Mouse (Mus musculus): ENCODE data around the gene Duoxa2. TPM values are rescaled to one million over a fixed set of nuclear protein-coding genes. Genes with fewer than 3 reads are reported as not detected.

The Duoxa2 gene
- total RNA-seq (2014; fragmentation: Nextera tagmentation), result not detected in 2 replicates
- not detected in 2 replicates for total RNA-seq (2017)

DNA sequence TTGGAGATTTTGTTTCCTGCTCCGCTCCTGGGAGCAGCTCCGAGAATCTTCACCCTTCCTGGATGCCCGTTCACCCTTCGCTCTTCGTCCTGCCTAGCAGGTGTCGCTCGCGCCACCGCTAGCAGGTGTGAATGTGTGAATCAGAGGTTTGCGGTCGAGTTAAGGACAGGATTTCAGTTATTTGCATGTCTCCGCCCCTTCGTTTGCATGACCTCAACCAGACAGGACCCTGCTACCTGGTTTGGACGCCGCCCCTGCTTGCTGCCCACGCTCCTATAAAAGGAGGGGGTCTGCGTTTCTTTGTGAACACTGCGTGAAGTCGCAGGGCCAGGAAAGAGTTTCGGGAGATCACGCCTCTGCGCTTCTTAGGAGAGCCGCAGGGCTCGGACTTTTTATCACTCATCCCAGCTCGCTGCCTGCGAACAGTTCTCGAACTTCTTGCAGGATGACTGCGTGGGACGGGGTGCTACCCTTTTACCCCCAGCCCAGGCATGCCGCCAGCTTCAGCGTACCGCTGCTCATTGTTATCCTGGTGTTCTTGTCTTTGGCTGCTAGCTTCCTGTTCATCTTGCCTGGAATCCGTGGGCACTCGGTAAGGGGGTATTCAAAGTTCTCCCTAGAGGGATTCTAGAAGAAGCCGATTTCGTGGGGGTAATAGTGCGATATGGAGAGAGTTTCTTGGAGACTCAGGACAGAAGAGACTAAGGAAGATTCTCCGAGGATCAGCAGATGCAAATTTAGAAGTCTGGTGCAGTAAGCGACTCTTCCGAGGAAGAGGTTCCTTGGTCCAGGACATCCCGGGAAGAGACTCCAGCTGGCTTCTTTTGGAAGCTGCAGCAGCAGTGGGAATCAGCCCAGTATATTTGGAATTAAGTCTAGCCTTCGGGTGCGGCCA lies at the start of gene Duoxa2:
Gene Duoxa2 (plus strand): TSS at position 305 of the 895 bp plus-strand sequence.
- no peak for ATAC-seq (replicated peaks; ENCODE audit: poor library complexity, severe bottlenecking)

DNA sequence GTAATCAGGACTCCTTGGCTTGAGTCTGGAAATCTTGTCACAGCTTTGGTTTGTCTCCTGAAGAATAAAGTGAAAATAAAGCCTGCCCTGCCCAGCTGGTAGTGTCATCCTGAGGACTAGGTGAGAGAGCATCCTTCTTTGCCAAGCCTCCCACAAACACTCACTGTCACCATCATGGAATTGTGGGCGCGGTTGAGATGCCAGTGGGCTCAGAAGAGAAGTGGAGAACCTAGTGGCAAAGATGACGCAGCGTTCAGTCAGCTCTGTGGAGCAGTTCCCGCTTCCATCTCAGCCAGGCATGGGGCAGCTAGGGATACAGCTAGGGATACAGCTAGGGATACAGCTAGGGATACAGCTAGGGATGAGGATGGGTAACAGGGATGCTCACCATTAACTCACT lies 42.7 kb upstream of the Duoxa2 start:
- no peak for ATAC-seq (replicated peaks; ENCODE audit: poor library complexity, severe bottlenecking)

DNA sequence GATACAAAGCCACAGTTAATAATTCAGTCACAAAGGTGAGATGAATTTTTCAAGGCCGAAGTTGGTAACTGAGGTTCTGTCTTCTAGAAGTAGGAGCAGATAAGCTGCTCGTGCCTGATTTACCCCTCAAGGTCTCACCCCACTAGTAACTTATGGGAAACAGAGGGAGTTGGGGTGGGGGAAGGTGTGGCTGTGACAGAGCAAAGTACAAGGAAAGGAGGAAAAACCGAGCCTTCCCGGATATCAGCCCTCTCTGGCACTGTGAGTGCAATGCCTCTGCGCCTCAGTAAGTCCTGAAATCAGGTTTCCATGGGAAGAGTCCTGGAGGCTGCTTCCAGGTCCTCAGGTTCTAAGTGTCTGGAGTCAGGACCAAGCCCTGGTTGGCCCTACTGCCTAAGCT lies 38.0 kb upstream of the Duoxa2 start:
- ATAC-seq (replicated peaks; ENCODE audit: poor library complexity, severe bottlenecking), result no peak

DNA sequence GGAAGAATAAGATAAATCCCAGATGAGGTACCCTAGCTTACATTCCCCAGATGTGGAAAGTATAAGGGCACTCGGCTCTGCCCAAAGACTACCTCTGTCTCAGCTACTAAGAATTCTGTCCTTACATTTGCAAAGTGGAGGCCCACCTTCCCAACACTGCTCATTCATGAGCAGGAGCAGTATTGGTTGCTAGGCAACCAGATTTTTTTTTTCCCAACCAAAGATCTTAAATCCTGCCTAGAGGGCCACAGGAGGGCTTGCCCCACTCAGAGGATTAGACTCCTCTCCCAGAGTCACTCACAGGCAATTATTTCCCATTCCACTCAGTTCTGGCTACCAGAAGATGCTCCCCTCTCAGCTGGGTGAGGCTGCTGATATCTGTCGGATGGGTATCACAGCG lies 34.0 kb upstream of the Duoxa2 start:
- no peak for ATAC-seq (replicated peaks; ENCODE audit: poor library complexity, severe bottlenecking)

DNA sequence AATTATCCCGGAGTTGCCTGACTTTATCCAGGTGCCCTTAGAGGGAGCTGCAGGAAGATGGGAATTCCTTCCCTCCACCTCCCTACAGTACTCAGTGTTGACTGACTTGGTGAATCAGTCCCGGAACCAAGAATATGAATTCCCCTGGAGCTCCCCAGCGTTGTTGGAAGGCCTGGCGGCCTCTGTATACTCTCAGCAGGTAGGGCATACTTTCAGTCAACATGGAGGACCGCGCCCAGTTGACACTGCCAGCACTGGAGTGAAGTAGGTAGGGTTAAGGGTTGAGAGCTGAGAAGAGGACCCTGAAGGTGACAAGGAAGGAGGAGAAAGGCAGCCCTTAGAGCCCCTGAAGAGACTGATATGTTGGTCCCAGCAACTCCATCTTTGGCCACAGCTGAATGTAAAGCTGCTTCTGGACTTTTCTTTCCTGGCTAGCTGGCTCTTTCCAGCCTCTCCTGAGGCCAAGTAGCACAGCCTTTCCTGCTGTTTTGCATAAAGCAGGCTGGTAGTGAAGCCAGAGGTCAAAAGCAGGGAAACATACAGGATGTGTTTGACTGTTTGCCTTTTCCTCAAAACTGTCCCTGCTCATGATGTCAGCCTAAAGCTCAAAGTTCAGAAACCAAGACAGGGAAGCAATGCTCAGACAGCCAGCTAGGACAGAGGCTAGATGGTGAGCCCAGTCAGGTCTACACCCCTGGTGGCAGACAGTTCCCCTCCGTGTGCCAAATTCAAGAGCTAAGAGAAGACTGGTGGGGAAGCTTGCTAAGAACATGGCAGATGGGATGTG lies 32.1 kb upstream of the Duoxa2 start:
- ATAC-seq (replicated peaks; ENCODE audit: poor library complexity, severe bottlenecking), result no peak

DNA sequence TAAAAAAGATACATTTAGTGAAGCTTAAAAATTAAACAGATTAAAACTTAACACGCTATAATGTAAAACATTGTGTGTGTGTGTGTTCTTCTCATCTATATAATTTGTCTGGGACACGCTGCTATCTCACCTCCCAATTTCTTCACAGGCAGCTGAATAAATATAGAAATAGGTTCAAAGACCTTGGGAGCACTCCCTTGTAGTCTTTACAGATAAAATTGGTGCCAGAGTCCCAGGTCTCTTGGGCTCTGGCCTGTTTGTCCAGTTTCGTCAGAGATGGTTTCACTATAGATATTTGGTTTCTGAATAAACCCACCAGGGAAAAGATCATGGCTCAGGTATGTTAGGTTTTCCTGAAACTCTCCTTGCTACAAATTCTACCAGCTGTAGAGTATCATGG lies 19.9 kb upstream of the Duoxa2 start:
- no peak for ATAC-seq (replicated peaks; ENCODE audit: poor library complexity, severe bottlenecking)

DNA sequence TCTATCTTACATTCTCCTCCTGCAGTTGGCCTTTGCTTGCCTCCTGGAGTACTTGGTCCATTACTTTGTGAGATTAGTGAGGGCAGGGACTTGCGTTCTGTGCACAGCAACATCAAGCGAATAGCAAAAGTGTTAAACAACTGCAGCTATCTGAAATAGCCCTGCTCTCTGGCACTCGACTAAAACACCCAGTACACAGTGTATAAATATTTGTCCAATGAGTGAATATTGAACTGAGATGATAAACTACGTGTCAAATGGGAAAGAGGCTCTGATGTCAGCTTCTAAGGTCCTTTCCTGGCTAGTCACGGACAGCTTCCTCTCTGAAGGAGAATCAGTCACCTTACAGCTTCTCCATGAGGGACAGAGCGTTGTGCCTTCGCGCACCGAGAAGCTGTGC lies 14.6 kb upstream of the Duoxa2 start:
- ATAC-seq (replicated peaks; ENCODE audit: poor library complexity, severe bottlenecking), result no peak

DNA sequence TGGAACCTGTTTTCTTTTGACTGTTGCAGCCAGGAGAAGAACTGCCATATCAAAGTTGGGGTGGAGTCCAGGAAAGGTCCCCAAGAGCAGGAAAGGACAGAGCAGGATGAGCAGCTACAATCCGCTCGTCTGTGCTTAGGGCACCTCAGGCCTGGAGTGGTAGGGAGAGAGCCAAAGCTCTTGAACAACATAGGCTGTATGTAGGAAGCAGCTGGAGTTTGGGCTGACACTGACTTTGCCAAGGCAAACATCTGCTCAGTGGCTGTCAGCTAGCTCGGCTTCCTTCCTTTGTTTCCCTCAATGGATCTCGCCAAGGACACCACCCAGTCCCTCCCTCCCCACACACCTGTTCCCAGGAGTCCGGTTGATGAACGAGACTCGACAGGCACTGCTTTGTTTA lies 12.6 kb upstream of the Duoxa2 start:
- ATAC-seq (replicated peaks; ENCODE audit: poor library complexity, severe bottlenecking), result no peak

DNA sequence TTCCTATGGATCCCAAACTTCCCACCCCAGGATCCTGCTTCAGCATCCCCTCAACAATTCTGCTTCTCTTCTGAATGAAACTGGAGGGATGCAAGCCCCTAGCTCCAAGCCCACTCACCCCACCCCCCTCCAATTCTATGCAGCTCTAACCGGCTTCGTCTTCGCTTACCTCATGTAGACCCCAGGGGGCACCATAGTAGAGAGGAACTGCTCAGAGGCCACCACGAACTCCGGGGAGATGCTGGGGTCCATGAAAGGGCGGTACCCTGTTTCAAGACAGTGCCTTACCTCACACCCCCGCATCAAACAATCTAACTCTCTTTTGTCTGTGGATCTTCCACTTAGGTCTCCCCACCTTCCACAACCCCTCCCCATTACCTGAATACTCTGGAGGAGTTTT lies 3.8 kb upstream of the Duoxa2 start:
- ATAC-seq (replicated peaks; ENCODE audit: poor library complexity, severe bottlenecking), result peak; percentile 43

DNA sequence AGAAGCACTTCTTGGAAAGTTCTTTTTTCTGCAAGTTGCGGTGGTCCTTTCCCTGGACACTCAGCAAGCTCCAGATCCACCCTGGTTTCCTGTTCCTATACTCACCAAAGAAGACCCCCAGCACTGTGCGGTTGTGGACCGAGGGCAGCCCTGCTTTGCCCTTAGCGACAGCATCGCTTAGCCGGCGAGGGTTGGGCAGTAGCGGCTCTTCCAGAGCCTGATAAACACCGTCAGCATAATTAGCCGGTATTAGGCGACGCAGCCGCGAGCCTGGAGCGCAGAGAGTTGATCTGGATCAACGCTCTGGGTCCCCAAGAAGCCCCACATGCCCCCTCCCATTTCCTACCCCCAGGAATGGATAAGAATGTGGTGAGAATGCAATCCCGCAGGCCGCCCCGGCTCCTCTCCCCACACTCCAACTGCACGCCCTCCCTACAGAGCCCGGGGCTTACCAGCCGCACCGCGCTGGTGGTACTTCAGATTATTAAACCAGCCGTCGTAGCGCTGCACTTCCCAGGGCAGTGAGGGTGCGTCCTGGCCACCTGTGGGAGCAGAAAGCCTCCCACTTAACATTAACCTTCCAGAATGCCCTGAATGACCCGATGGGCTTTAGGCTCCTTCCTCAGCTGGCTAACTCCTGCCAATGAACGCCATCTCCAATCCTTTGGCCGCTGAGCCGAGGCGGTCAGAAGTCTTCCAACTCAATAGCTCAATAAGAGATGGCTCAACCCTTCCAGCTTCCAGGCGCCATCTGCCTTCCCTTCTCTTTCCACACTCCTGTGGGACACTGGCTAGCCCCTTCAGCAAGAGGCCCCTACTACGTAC lies 1.2 kb upstream of the Duoxa2 start:
- no peak for ATAC-seq (replicated peaks; ENCODE audit: poor library complexity, severe bottlenecking)

DNA sequence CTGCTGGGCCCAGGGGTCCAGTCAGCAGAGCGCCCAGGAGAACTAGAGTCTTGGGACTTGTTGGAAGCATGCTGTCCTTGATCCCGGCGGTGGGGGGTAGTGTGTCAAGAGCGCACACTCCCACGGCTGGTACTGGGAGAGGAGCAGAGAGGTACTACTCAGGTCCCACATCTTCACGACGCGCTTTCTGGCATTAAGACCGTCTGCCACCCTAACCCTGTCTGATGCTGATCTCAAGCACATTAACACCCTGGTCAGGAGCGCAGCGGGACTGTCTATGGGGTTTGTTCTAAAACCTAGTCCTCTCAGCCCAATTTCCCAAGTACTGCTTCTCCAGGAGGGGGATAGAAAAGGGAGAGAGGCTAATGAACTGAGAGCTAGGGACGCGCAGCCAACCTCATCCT lies 602 bp upstream of the Duoxa2 start, which contains the start of gene Duox2:
Gene Duox2 (minus strand): TSS at position 354 of the 404 bp plus-strand sequence.
- ATAC-seq (replicated peaks; ENCODE audit: poor library complexity, severe bottlenecking), result no peak

DNA sequence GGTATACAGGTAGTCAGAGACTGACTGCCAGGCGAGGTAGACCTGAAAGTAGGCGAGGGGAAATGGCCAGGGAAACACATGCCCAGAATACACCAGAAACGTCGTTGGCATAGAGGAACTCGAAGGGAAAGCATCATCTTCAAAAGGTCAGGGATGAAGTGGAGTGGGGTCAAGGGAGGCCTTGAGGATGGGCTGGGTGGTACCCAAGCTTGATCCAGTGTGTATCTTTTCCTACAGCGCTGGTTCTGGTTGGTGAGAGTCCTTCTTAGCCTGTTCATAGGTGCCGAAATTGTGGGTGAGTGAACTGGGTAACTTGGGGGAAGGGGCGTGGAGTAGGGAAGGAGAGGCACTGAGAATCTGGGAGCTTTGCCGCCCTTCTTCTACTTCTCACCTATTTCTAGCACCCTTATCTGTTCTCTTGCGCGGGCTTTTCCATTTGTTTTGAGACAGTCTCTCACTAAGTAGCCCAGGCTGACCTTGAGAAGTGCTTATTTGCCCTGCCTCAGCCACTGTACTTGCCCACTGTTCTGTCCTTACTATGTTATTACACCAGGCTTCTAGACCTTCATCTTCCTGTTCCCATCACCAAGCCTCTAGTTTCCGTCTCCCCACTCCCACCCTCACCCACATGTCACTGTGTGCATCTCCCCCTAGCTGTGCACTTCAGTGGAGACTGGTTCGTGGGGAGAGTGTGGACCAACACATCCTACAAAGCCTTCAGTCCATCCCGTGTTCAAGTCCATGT lies 1.4 kb downstream of the Duoxa2 start:
- no peak for ATAC-seq (replicated peaks; ENCODE audit: poor library complexity, severe bottlenecking)

DNA sequence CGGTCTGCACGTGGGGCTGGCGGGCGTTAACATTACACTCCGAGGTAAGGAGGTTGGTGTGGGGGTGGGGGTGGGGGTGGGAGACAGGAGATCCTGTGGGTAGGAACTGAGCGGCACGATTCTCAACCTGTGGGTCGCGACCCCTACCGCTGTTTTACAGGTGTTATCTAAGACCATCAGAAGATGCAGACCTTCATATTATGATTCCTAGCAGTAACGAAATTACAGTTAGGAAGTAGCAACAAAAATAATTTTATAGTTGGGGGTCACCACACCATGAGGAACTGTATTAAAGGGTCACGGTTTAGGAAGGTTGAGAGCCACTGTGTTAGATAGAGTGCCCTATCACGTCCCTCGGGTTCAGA lies 1.9 kb downstream of the Duoxa2 start:
- ATAC-seq (replicated peaks; ENCODE audit: poor library complexity, severe bottlenecking), result no peak

DNA sequence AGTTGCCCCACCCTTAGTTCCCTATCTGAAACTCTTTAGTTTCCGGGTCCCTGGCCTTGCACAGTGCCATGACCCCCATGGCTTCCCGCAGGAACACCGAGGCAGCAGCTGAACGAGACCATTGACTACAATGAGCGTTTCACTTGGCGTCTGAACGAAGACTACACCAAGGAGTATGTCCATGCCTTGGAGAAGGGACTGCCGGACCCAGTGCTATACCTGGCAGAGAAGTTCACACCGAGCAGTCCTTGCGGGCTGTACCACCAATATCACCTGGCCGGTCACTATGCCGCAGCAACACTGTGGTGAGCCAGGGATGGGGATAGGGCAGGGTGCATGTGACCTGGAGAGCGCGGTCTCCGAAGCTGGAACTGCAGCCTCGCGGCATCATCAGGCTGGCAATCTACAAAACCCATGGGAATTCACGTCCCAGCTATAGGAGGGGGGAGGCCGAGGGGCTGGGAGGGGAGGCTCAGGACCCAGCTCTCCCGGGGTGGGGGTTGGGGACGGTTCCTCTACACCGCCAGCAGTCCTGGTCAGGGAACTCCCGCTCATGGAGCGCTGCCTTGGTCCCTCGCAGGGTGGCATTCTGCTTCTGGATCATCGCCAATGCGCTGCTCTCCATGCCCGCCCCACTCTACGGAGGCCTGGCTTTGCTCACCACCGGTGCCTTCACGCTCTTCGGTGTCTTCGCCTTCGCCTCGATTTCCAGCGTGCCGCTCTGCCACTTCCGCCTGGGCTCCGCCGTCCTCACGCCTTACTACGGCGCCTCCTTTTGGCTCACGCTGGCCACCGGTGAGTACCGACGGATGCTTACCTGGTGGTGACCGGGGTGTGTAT lies 2.6 kb downstream of the Duoxa2 start:
- ATAC-seq (replicated peaks; ENCODE audit: poor library complexity, severe bottlenecking), result peak; percentile 20; the same call in 1 of the 2 replicates

DNA sequence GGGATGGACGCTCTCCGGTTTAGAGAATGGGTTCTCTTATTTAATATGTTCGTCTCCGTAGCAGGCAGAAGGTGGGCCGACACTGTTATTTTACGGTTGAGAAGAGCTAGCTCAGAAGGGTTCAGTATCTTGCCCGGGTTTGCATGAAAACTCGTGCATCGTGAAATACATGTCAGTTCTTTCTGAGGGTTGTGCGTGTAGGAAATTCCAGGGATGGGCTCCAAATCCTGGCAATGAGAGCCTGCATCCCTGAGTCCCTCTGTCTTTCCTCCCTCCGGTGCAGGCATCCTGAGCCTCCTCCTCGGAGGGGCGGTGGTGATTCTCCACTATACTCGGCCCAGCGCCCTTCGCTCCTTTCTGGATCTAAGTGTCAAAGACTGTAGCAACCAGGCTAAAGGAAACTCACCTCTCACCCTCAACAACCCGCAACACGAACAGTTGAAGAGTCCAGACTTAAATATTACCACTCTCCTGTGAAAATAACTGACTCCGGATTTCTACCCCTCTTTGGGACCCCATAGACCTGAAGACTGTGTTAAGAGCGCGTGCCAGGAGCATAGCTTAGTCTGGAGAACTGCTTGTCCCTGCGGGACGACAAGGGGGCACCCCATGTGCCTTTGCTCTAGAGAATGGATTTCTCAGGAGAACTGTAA lies 3.3 kb downstream of the Duoxa2 start:
- no peak for ATAC-seq (replicated peaks; ENCODE audit: poor library complexity, severe bottlenecking)

DNA sequence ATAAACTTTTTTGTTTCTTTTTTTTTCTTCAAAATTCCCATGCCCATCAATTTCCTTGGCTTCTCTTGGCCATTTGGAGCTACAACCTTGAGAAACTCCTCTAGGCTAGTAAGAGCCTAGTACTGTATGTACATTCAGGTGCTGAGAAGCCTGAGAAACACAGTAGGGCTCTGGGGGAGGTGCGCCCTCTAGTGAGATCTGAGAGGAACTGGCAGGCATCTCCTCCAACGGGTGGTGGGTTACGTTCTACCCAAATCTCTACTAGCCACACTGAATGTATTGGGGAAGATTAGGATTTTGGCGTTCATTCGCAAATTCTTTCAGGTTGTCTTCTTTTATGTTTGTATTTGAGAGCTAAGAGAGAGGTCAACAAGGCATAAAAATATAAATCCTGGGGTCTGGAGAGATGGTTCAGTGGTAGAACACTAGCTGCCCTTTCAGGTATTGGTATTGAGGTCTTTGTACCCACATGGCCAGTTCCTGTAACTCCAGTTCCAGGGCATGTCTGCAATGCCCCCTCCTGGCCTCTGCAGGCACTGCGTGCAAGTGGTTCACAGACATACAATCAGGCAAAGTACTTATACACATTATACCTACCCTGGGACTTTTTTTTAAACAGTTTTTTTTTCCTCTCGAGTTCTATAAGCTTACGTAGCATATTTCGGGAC lies 4.0 kb downstream of the Duoxa2 start:
- ATAC-seq (replicated peaks; ENCODE audit: poor library complexity, severe bottlenecking), result peak; percentile 63

DNA sequence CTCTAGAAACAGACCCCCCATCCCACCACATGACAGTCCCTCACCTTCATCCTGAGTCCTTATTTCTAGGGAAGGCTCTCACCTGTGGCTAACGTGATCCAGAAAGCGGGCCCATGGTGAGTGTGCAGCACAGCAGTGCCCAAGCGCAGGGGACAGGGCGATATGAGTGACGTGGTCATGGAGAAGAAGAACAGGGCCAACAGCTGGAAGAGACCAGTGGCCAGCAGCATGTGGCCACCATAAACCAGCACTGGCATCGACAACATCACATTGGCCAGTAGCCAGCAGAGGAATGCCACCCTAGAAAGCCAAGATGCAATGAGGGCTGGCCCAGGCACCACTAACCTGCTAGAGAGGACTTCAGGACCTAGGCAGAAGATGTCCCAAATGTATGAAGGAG lies 5.8 kb downstream of the Duoxa2 start:
- ATAC-seq (replicated peaks; ENCODE audit: poor library complexity, severe bottlenecking), result no peak

Data from granulocyte monocyte progenitor cell, adult 5-6 weeks (primary cell).